Mouse (Mus musculus) MEL (cell line): ENCODE results near the gene Nxnl1. TPM values are rescaled to one million over a fixed set of nuclear protein-coding genes. Genes with fewer than 3 reads are reported as not detected.
"Not testable (repeated sequence)": the region's sequence is repeated elsewhere in the genome, so short reads cannot be mapped to it uniquely, and the experiment has no call there.

ENCODE experiments used
- DNase-seq: peaks from one replicate; pipeline ENCODE4 v3.0.0; 2011; ENCODE audit warnings: low read depth, low spot score
- H3K27ac ChIP-seq: 2 replicates; pipeline ENCODE4 v1.5.1; 2012; ENCODE audit warnings: low read depth, mild to moderate bottlenecking, control low read depth, low read length, moderate library complexity; ENCODE audit not compliant: control insufficient read depth
- H3K27me3 ChIP-seq, 2 experiments: fragments of 150-350 bp in 1 of 2; sonication (generic) in 1 of 2; 2 replicates each; pipeline ENCODE4 v1.6.1; 2012; ENCODE audit warnings: low read length in 2 of 2, mild to moderate bottlenecking in 2 of 2, improper control_type of control experiment in 1 of 2, moderate library complexity in 1 of 2; ENCODE audit not compliant: insufficient read depth in 2 of 2, control insufficient read depth in 1 of 2
- H3K36me3 ChIP-seq, 2 experiments: 2 replicates each; pipeline ENCODE4 v1.6.1; 2012 to 2014; ENCODE audit warnings: low read length in 2 of 2, improper control_type of control experiment in 1 of 2, inconsistent platforms in 1 of 2, mild to moderate bottlenecking in 1 of 2; ENCODE audit not compliant: insufficient read depth in 2 of 2, control insufficient read depth in 1 of 2
- H3K4me1 ChIP-seq, 2 experiments: fragments of 150-350 bp in 1 of 2; sonication (generic) in 1 of 2; 2 replicates each; pipeline ENCODE4 v1.6.1; 2012; ENCODE audit warnings: low read length in 2 of 2, improper control_type of control experiment in 1 of 2, mild to moderate bottlenecking in 1 of 2; ENCODE audit not compliant: insufficient read depth in 2 of 2, control insufficient read depth in 1 of 2
- H3K4me3 ChIP-seq, 2 experiments: fragments of 150-350 bp in 1 of 2; sonication (generic) in 1 of 2; 2 replicates each; pipeline ENCODE4 v1.5.1; 2012; ENCODE audit warnings: low read depth in 2 of 2, low read length in 2 of 2, mild to moderate bottlenecking in 2 of 2, moderate library complexity in 2 of 2, control low read depth in 1 of 2, improper control_type of control experiment in 1 of 2; ENCODE audit not compliant: control insufficient read depth in 1 of 2, insufficient read depth in 1 of 2
- H3K79me2 ChIP-seq: 2 replicates; pipeline ENCODE4 v1.6.1; 2012; ENCODE audit warnings: mild to moderate bottlenecking, low read length, moderate library complexity; ENCODE audit not compliant: control insufficient read depth, poor library complexity, insufficient read depth
- H3K9ac ChIP-seq: 2 replicates; pipeline ENCODE4 v1.6.1; 2012; ENCODE audit warnings: low read depth, mild to moderate bottlenecking, control low read depth, low read length, moderate library complexity; ENCODE audit not compliant: control insufficient read depth, poor library complexity, severe bottlenecking
- H3K9me3 ChIP-seq: fragments of 150-350 bp; sonication (generic); replicated peaks from 2 replicates; pipeline ENCODE4 v1.6.1; 2012; ENCODE audit warnings: mild to moderate bottlenecking, low read length, improper control_type of control experiment, moderate library complexity; ENCODE audit not compliant: insufficient read depth
- CHD1 ChIP-seq: IDR thresholded peaks from 2 replicates; pipeline ENCODE4 v1.6.1; 2012; ENCODE audit warnings: low read depth, mild to moderate bottlenecking, inconsistent platforms, low read length, improper control_type of control experiment
- CTCF ChIP-seq, 3 experiments: IDR thresholded peaks in 2 of 3; conservative IDR thresholded peaks in 1 of 3; 2 replicates each; pipeline ENCODE4 v1.5.1; 2011 to 2012; ENCODE audit warnings: low read length in 3 of 3, low read depth in 2 of 3, mild to moderate bottlenecking in 2 of 3, improper control_type of control experiment in 1 of 3, inconsistent platforms in 1 of 3, mixed read lengths in 1 of 3, moderate library complexity in 1 of 3; ENCODE audit not compliant: control insufficient read depth in 1 of 3, insufficient read depth in 1 of 3, poor library complexity in 1 of 3, severe bottlenecking in 1 of 3
- E2F4 ChIP-seq: IDR thresholded peaks from 2 replicates; pipeline ENCODE4 v1.6.1; 2011; ENCODE audit warnings: low read depth, low read length, improper control_type of control experiment, borderline replicate concordance
- ELF1 ChIP-seq: IDR thresholded peaks from 2 replicates; pipeline ENCODE4 v1.6.1; 2014; ENCODE audit warnings: low read depth, mild to moderate bottlenecking, inconsistent platforms, low read length, improper control_type of control experiment, moderate library complexity
- ETS1 ChIP-seq: IDR thresholded peaks from 2 replicates; pipeline ENCODE4 v1.6.1; 2012; ENCODE audit warnings: low read depth, mild to moderate bottlenecking, inconsistent platforms, low read length, improper control_type of control experiment, moderate library complexity
- GATA1 ChIP-seq: IDR thresholded peaks from 2 replicates; pipeline ENCODE4 v1.6.1; 2011; ENCODE audit warnings: low read depth, low read length, improper control_type of control experiment
- KAT2A ChIP-seq: conservative IDR thresholded peaks from 2 replicates; pipeline ENCODE4 v1.6.1; 2012; ENCODE audit warnings: low read depth, low read length, improper control_type of control experiment, inconsistent platforms
- MAZ ChIP-seq: IDR thresholded peaks from 2 replicates; pipeline ENCODE4 v1.6.1; 2012; ENCODE audit warnings: low read depth, mild to moderate bottlenecking, inconsistent platforms, low read length, improper control_type of control experiment
- MXI1 ChIP-seq: IDR thresholded peaks from 2 replicates; pipeline ENCODE4 v1.6.1; 2011; ENCODE audit warnings: mild to moderate bottlenecking, low read depth, low read length, improper control_type of control experiment
- MYB ChIP-seq: IDR thresholded peaks from 2 replicates; pipeline ENCODE4 v1.6.1; 2011; ENCODE audit warnings: mild to moderate bottlenecking, low read depth, low read length, improper control_type of control experiment
- MYC ChIP-seq: IDR thresholded peaks from 2 replicates; pipeline ENCODE4 v1.6.1; 2011; ENCODE audit warnings: low read depth, mild to moderate bottlenecking, low read length, improper control_type of control experiment, moderate library complexity
- POLR2AphosphoS2 ChIP-seq: IDR thresholded peaks from 2 replicates; pipeline ENCODE4 v1.6.1; 2011; ENCODE audit warnings: low read length, improper control_type of control experiment
- RAD21 ChIP-seq: IDR thresholded peaks from 2 replicates; pipeline ENCODE4 v1.6.1; 2011; ENCODE audit warnings: mild to moderate bottlenecking, low read depth, low read length, improper control_type of control experiment
- RCOR1 ChIP-seq: IDR thresholded peaks from 2 replicates; pipeline ENCODE4 v1.6.1; 2012; ENCODE audit warnings: low read depth, mild to moderate bottlenecking, inconsistent platforms, low read length, improper control_type of control experiment
- SIN3A ChIP-seq: IDR thresholded peaks from 2 replicates; pipeline ENCODE4 v1.6.1; 2012; ENCODE audit warnings: low read length, improper control_type of control experiment, inconsistent platforms
- SMC3 ChIP-seq: IDR thresholded peaks from 2 replicates; pipeline ENCODE4 v1.6.1; 2011; ENCODE audit warnings: low read depth, low read length, improper control_type of control experiment
- TAL1 ChIP-seq: IDR thresholded peaks from 2 replicates; pipeline ENCODE4 v1.6.1; 2012; ENCODE audit warnings: mild to moderate bottlenecking, inconsistent platforms, low read length, moderate library complexity, mixed read lengths
- USF1 ChIP-seq: IDR thresholded peaks from 2 replicates; pipeline ENCODE4 v1.6.1; 2014; ENCODE audit warnings: low read depth, mild to moderate bottlenecking, inconsistent platforms, low read length, improper control_type of control experiment, moderate library complexity
- USF2 ChIP-seq, 2 experiments: IDR thresholded peaks; 2 replicates each; pipeline ENCODE4 v1.6.1; 2011 to 2012; ENCODE audit warnings: improper control_type of control experiment in 2 of 2, low read length in 2 of 2, borderline replicate concordance in 1 of 2, inconsistent platforms in 1 of 2, low read depth in 1 of 2, mild to moderate bottlenecking in 1 of 2; ENCODE audit not compliant: insufficient read depth in 1 of 2
- ZMIZ1 ChIP-seq: IDR thresholded peaks from 2 replicates; pipeline ENCODE4 v1.6.1; 2012; ENCODE audit warnings: low read depth, mild to moderate bottlenecking, inconsistent platforms, low read length, improper control_type of control experiment, moderate library complexity
- ZNF384 ChIP-seq: IDR thresholded peaks from 2 replicates; pipeline ENCODE4 v1.6.1; 2012; ENCODE audit warnings: low read depth, mild to moderate bottlenecking, inconsistent platforms, low read length, improper control_type of control experiment
- polyA plus RNA-seq, 2 experiments: library from polyadenylated mRNA; stranded (reverse) in 1 of 2; unstranded in 1 of 2; fragments of >175 nt in 1 of 2; fragments of >200 nt in 1 of 2; gene quantifications; 2 replicates each; pipeline versions ENCODE4 v1.2.1 to v1.2.4; 2012; ENCODE audit warnings: low replicate concordance in 2 of 2, low read depth in 1 of 2; ENCODE audit not compliant: insufficient read length in 2 of 2, insufficient read depth in 1 of 2, missing spikeins in 1 of 2
- total RNA-seq: library from RNA; depleted of rRNA; stranded (reverse); fragments of 300-350 nt; gene quantifications from 2 replicates; pipeline ENCODE4 v1.2.3, GENCODE M21; 2012

Gene Nxnl1
- total and polyA plus RNA-seq, 3 experiments: 0.04 to 1.2 TPM; not detected in 1

GRCm38 (mm10) chr8:71530735-71531467, 35.5 kb downstream of the Nxnl1 start:
- not testable (repeated sequence) for H3K27me3 ChIP-seq, H3K36me3 ChIP-seq, H3K79me2 ChIP-seq, H3K9me3 ChIP-seq, H3K27ac ChIP-seq, H3K9ac ChIP-seq, H3K4me1 ChIP-seq, H3K4me3 ChIP-seq
- DNase-seq: peak; percentile 67
- TF ChIP-seq GATA1 (peak; percentile 75), RAD21 (peak; percentile 15), SMC3 (peak; percentile 61), CTCF (IDR thresholded peaks at IDR 0.05 in 2 of 3, conservative IDR thresholded peaks at IDR 0.05 in 1 of 3; ENCODE audit: control insufficient read depth in 1 of 3, insufficient read depth in 1 of 3, low read depth in 2 of 3, low read length in 3 of 3, poor library complexity in 1 of 3, severe bottlenecking in 1 of 3) (peak; percentile 54 to 71 (median 58))

DNA sequence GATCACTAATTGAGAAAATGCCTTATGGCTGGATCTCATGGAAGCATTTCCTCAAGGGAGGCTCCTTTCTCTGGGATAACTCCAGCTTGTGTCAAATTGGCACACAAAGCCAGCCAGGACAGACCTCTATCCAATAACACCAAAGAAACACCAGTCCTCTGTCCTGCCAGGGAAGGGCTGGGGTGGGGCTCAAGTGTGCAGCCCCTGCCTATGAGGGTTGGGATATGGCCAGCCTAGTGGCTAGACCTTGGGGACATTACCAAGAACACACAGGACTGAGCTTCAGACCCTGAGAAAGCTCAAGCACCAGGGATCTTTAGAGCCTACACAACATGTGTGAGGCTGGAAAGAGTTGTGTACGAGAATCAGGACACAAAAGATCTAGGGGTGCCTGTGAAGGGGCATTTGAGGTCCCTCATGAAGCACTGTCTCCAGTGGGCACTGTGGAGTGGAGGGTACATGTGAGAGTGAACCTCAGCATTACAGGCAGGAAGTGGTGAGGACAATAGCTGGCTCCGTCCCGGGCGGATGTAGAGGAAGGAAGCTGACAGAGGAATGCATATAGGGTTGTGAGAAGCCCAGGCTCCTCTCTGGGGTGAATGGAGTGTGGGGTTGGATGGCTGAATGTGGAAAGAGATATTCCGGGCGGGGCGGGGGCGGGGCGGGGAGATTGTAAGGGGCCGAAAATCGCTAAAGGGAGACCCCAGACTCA, 37.9 kb downstream of the Nxnl1 start:
- Histone ChIP-seq H3K4me3 (no peak overlapping the region), H3K79me2 (no peaks in the 10 kb centered on the region), H3K9ac (no peak overlapping the region), H3K36me3 (no peaks in the 10 kb centered on the region), H3K27me3 (no peaks in the 10 kb centered on the region; a peak in 1 of 4 replicates), H3K27ac (no peak overlapping the region), H3K4me1 (no peaks in the 10 kb centered on the region), H3K9me3 (no peaks in the 10 kb centered on the region)
- TF ChIP-seq MXI1: no peak
- TF ChIP-seq E2F4: no peak
- TF ChIP-seq SIN3A: no peak
- TF ChIP-seq GATA1: no peak
- no peak for TF ChIP-seq USF2 (IDR thresholded peaks at IDR 0.05; ENCODE audit: borderline replicate concordance in 1 of 2, insufficient read depth in 1 of 2, low read depth in 1 of 2, low read length in 2 of 2)
- no peak for TF ChIP-seq MYC
- no peak for TF ChIP-seq POLR2AphosphoS2
- no peak for TF ChIP-seq KAT2A
- TF ChIP-seq MAZ: no peak
- TF ChIP-seq ELF1: no peak
- TF ChIP-seq RAD21: no peak
- no peak for TF ChIP-seq ZNF384
- no peak for TF ChIP-seq ZMIZ1
- no peak for TF ChIP-seq USF1
- no peak for TF ChIP-seq SMC3
- TF ChIP-seq ETS1: no peak
- no peak for TF ChIP-seq TAL1
- no peak for TF ChIP-seq MYB
- TF ChIP-seq CHD1: no peak
- no peak for TF ChIP-seq RCOR1
- no peak for DNase-seq
